Mouse (Mus musculus): ENCODE measurements around the gene Prdm5. TPM values are rescaled to one million over a fixed set of nuclear protein-coding genes. Genes with fewer than 3 reads are reported as not detected.

Gene Prdm5
- polyA plus RNA-seq (2015; fragmentation: Nextera tagmentation; extraction: Ambion mirVana): 5.6 and 9.0 TPM in 2 replicates

- Histone ChIP-seq H3K9me3 (replicated peaks) (no peaks in the 10 kb centered on the region), H3K4me2 (peak within 1 kb of the TSS; percentile 96), H3K4me1 (peaks cover 11% of the 10 kb centered on the region), H3K36me3 (no peaks in the 10 kb centered on the region), H3K27me3 (replicated peaks) (peaks cover 4% of the 10 kb centered on the region; the same call in 1 of the 2 replicates), H3K4me3 (replicated peaks) (peak within 1 kb of the TSS; percentile 55), H3K27ac (replicated peaks) (peak within 1 kb of the TSS; percentile 76), H3K9ac (replicated peaks) (peak within 1 kb of the TSS; percentile 60)
- ATAC-seq (ENCODE audit: low FRiP score): peak; percentile 88
- 4% methylated on average over 53 of the region's 56 CpGs for WGBS
Measured at GRCm38 (mm10) chr6:65778861-65779688, at the start of gene Prdm5. Gene Prdm5, plus strand, starts transcription at chr6:65778988.

GRCm38 (mm10) chr6:65739442-65739841, 39.3 kb upstream of the Prdm5 start:
- Histone ChIP-seq H3K9me3 (replicated peaks) (no peaks in the 10 kb centered on the region), H3K9ac (replicated peaks) (no peak overlapping the region), H3K4me1 (no peaks in the 10 kb centered on the region), H3K27me3 (replicated peaks) (no peaks in the 10 kb centered on the region), H3K4me3 (replicated peaks) (no peak overlapping the region), H3K36me3 (no peaks in the 10 kb centered on the region), H3K4me2 (no peak overlapping the region), H3K27ac (replicated peaks) (no peak overlapping the region)
- no peak for ATAC-seq (ENCODE audit: low FRiP score)
- 51% methylated on average over 8 of the region's 8 CpGs for WGBS

GRCm38 (mm10) chr6:65743144-65743870, 35.5 kb upstream of the Prdm5 start:
- no peak for ATAC-seq (ENCODE audit: low FRiP score)
- H3K4me1 ChIP-seq: no peaks in the 10 kb centered on the region
- H3K27ac ChIP-seq (replicated peaks): no peak overlapping the region
- H3K36me3 ChIP-seq: no peaks in the 10 kb centered on the region
- no peaks in the 10 kb centered on the region for H3K9me3 ChIP-seq (replicated peaks)
- 6% methylated on average over 1 of the region's 1 CpGs for WGBS
- no peak overlapping the region for H3K4me3 ChIP-seq (replicated peaks)
- H3K4me2 ChIP-seq: no peak overlapping the region
- no peak overlapping the region for H3K9ac ChIP-seq (replicated peaks)
- no peaks in the 10 kb centered on the region for H3K27me3 ChIP-seq (replicated peaks)

GRCm38 (mm10) chr6:65743871-65744202, 35.0 kb upstream of the Prdm5 start:
- Histone ChIP-seq H3K4me2 (no peak overlapping the region), H3K9ac (replicated peaks) (no peak overlapping the region), H3K27ac (replicated peaks) (no peak overlapping the region), H3K9me3 (replicated peaks) (no peaks in the 10 kb centered on the region), H3K4me3 (replicated peaks) (no peak overlapping the region), H3K27me3 (replicated peaks) (no peaks in the 10 kb centered on the region), H3K4me1 (no peaks in the 10 kb centered on the region), H3K36me3 (no peaks in the 10 kb centered on the region)
- no peak for ATAC-seq (ENCODE audit: low FRiP score)

GRCm38 (mm10) chr6:65758214-65758613, 20.6 kb upstream of the Prdm5 start:
- H3K27ac ChIP-seq (replicated peaks): no peak overlapping the region

GRCm38 (mm10) chr6:65759174-65759573, 19.6 kb upstream of the Prdm5 start:
- no peaks in the 10 kb centered on the region for H3K27me3 ChIP-seq (replicated peaks)
- H3K4me2 ChIP-seq: no peak overlapping the region
- no peaks in the 10 kb centered on the region for H3K36me3 ChIP-seq
- no peak overlapping the region for H3K27ac ChIP-seq (replicated peaks)
- 88% methylated on average over 5 of the region's 5 CpGs for WGBS
- H3K9ac ChIP-seq (replicated peaks): no peak overlapping the region
- H3K9me3 ChIP-seq (replicated peaks): no peaks in the 10 kb centered on the region
- no peaks in the 10 kb centered on the region for H3K4me1 ChIP-seq
- H3K4me3 ChIP-seq (replicated peaks): no peak overlapping the region
- ATAC-seq (ENCODE audit: low FRiP score): no peak

More at GRCm38 (mm10) chr6:65758214-65758613, 20.6 kb upstream of the Prdm5 start:
- Histone ChIP-seq H3K4me1 (no peaks in the 10 kb centered on the region), H3K4me3 (replicated peaks) (no peak overlapping the region), H3K36me3 (no peaks in the 10 kb centered on the region), H3K9ac (replicated peaks) (no peak overlapping the region), H3K4me2 (no peak overlapping the region), H3K27me3 (replicated peaks) (no peaks in the 10 kb centered on the region), H3K9me3 (replicated peaks) (no peaks in the 10 kb centered on the region)
- WGBS: 56% methylated on average over 7 of the region's 7 CpGs
- no peak for ATAC-seq (ENCODE audit: low FRiP score)

- Histone ChIP-seq H3K4me1 (no peaks in the 10 kb centered on the region), H3K9me3 (replicated peaks) (no peaks in the 10 kb centered on the region), H3K27me3 (replicated peaks) (no peaks in the 10 kb centered on the region), H3K36me3 (no peaks in the 10 kb centered on the region), H3K9ac (replicated peaks) (no peak overlapping the region), H3K27ac (replicated peaks) (no peak overlapping the region), H3K4me3 (replicated peaks) (no peak overlapping the region), H3K4me2 (no peak overlapping the region)
- ATAC-seq (ENCODE audit: low FRiP score): no peak
- 95% methylated on average over 3 of the region's 3 CpGs for WGBS
Measured at GRCm38 (mm10) chr6:65760073-65760472, 18.7 kb upstream of the Prdm5 start.

GRCm38 (mm10) chr6:65764459-65764858, 14.3 kb upstream of the Prdm5 start:
- WGBS: 40% methylated on average over 2 of the region's 2 CpGs
- no peak overlapping the region for H3K4me3 ChIP-seq (replicated peaks)

GRCm38 (mm10) chr6:65765057-65765456, 13.7 kb upstream of the Prdm5 start:
- 3% methylated on average over 8 of the region's 8 CpGs for WGBS
- Histone ChIP-seq H3K27ac (replicated peaks) (0 out of 2 replicates have a peak overlapping the region, but pooled peaks have one; percentile 3), H3K4me3 (replicated peaks) (no peak overlapping the region), H3K36me3 (no peaks in the 10 kb centered on the region), H3K4me2 (no peak overlapping the region), H3K9me3 (replicated peaks) (no peaks in the 10 kb centered on the region), H3K27me3 (replicated peaks) (no peaks in the 10 kb centered on the region), H3K4me1 (no peaks in the 10 kb centered on the region), H3K9ac (replicated peaks) (no peak overlapping the region)
- ATAC-seq (ENCODE audit: low FRiP score): peak; percentile 88

More at GRCm38 (mm10) chr6:65764459-65764858, 14.3 kb upstream of the Prdm5 start:
- ATAC-seq (ENCODE audit: low FRiP score): no peak
- Histone ChIP-seq H3K4me2 (no peak overlapping the region), H3K4me1 (no peaks in the 10 kb centered on the region), H3K36me3 (no peaks in the 10 kb centered on the region), H3K9me3 (replicated peaks) (no peaks in the 10 kb centered on the region), H3K27me3 (replicated peaks) (no peaks in the 10 kb centered on the region), H3K27ac (replicated peaks) (0 out of 2 replicates have a peak overlapping the region, but pooled peaks have one; percentile 3), H3K9ac (replicated peaks) (no peak overlapping the region)

- H3K4me1 ChIP-seq: no peaks in the 10 kb centered on the region
- H3K36me3 ChIP-seq: no peaks in the 10 kb centered on the region
- H3K27me3 ChIP-seq (replicated peaks): no peaks in the 10 kb centered on the region
- no peak overlapping the region for H3K27ac ChIP-seq (replicated peaks)
- no peaks in the 10 kb centered on the region for H3K9me3 ChIP-seq (replicated peaks)
- ATAC-seq (ENCODE audit: low FRiP score): no peak
- H3K4me2 ChIP-seq: no peak overlapping the region
- 64% methylated on average over 13 of the region's 13 CpGs for WGBS
- no peak overlapping the region for H3K4me3 ChIP-seq (replicated peaks)
- H3K9ac ChIP-seq (replicated peaks): no peak overlapping the region
Measured at GRCm38 (mm10) chr6:65765752-65766397, 12.9 kb upstream of the Prdm5 start.

GRCm38 (mm10) chr6:65767911-65768310, 10.9 kb upstream of the Prdm5 start:
- no peak overlapping the region for H3K27ac ChIP-seq (replicated peaks)
- no peak for ATAC-seq (ENCODE audit: low FRiP score)
- no peak overlapping the region for H3K4me2 ChIP-seq
- H3K9ac ChIP-seq (replicated peaks): no peak overlapping the region
- H3K4me3 ChIP-seq (replicated peaks): no peak overlapping the region
- H3K9me3 ChIP-seq (replicated peaks): no peaks in the 10 kb centered on the region
- no peaks in the 10 kb centered on the region for H3K4me1 ChIP-seq
- no peaks in the 10 kb centered on the region for H3K27me3 ChIP-seq (replicated peaks)
- WGBS: 89% methylated on average over 5 of the region's 5 CpGs
- no peaks in the 10 kb centered on the region for H3K36me3 ChIP-seq

Data from neural tube, embryonic 15.5 days (tissue).